Mouse (Mus musculus) cortical plate, adult 2 months (tissue): ENCODE measurements around the gene Zfp706.

ENCODE experiments used
- CTCF ChIP-seq: fragments of 200-500 bp; IDR thresholded peaks from 2 replicates; pipeline ENCODE4 v1.5.1; 2011; ENCODE audit warnings: mild to moderate bottlenecking, control low read depth, low read length; ENCODE audit not compliant: insufficient read depth; ENCODE audit errors: extremely low read depth
- POLR2A ChIP-seq: fragments of 200-500 bp; IDR thresholded peaks from 2 replicates; pipeline ENCODE4 v1.6.1; 2011; ENCODE audit warnings: mild to moderate bottlenecking, low read length, control low read depth; ENCODE audit not compliant: insufficient read depth; ENCODE audit errors: extremely low read depth

- TF ChIP-seq POLR2A (no peak), CTCF (0 out of 2 replicates have a peak, but pooled peaks have one; percentile 11)
These were observed 27.9 kb downstream of the Zfp706 start for GRCm38 (mm10) chr15:36979488-36980201.
